Mouse (Mus musculus): ENCODE results near the gene Tex19.1. TPM values are rescaled to one million over a fixed set of nuclear protein-coding genes. Genes with fewer than 3 reads are reported as not detected.

Tex19.1 gene
- polyA plus RNA-seq, 1 experiment from 2014 or later: not detected

GRCm38 (mm10) chr11:121143325-121144015 lies 2.5 kb upstream of the Tex19.1 start:
- WGBS: 82% methylated on average over 9 of the region's 9 CpGs
- no peaks in the 10 kb centered on the region for H3K27me3 ChIP-seq
- ATAC-seq (ENCODE audit: insufficient number of reproducible peaks, insufficient read depth, low FRiP score, low TSS enrichment, low read depth): no peak

GRCm38 (mm10) chr11:121148193-121148592 lies 2.2 kb downstream of the Tex19.1 start:
- no peak for ATAC-seq (ENCODE audit: insufficient number of reproducible peaks, insufficient read depth, low FRiP score, low TSS enrichment, low read depth)
- no peak overlapping the region for H3K4me3 ChIP-seq (replicated peaks)
- 72% methylated on average over 3 of the region's 3 CpGs for WGBS

More at GRCm38 (mm10) chr11:121143325-121144015, 2.5 kb upstream of the Tex19.1 start:
- no peaks in the 10 kb centered on the region for H3K4me1 ChIP-seq (replicated peaks)
- no peak overlapping the region for H3K4me3 ChIP-seq (replicated peaks)
- H3K9ac ChIP-seq (replicated peaks): no peak overlapping the region
- no peak overlapping the region for H3K27ac ChIP-seq
- no peak overlapping the region for H3K4me2 ChIP-seq
- no peaks in the 10 kb centered on the region for H3K36me3 ChIP-seq
- H3K9me3 ChIP-seq: no peaks in the 10 kb centered on the region

GRCm38 (mm10) chr11:121154203-121154602 lies 8.3 kb downstream of the Tex19.1 start:
- H3K4me1 ChIP-seq (replicated peaks): peaks cover 11% of the 10 kb centered on the region
- 33% methylated on average over 4 of the region's 4 CpGs for WGBS
- ATAC-seq (ENCODE audit: insufficient number of reproducible peaks, insufficient read depth, low FRiP score, low TSS enrichment, low read depth): no peak
- no peaks in the 10 kb centered on the region for H3K36me3 ChIP-seq
- no peak overlapping the region for H3K4me3 ChIP-seq (replicated peaks)
- H3K27ac ChIP-seq: no peak overlapping the region
- H3K9me3 ChIP-seq: no peaks in the 10 kb centered on the region
- no peak overlapping the region for H3K4me2 ChIP-seq
- peaks cover 49% of the 10 kb centered on the region for H3K27me3 ChIP-seq
- H3K9ac ChIP-seq (replicated peaks): no peak overlapping the region

More at GRCm38 (mm10) chr11:121148193-121148592, 2.2 kb downstream of the Tex19.1 start:
- no peaks in the 10 kb centered on the region for H3K4me1 ChIP-seq (replicated peaks)
- H3K4me2 ChIP-seq: no peak overlapping the region
- H3K9ac ChIP-seq (replicated peaks): no peak overlapping the region
- H3K27me3 ChIP-seq: no peaks in the 10 kb centered on the region
- H3K27ac ChIP-seq: no peak overlapping the region
- H3K9me3 ChIP-seq: no peaks in the 10 kb centered on the region
- no peaks in the 10 kb centered on the region for H3K36me3 ChIP-seq

GRCm38 (mm10) chr11:121156411-121156891 lies 10.5 kb downstream of the Tex19.1 start:
- WGBS: 1% methylated on average over 45 of the region's 45 CpGs
- Histone ChIP-seq H3K4me3 (replicated peaks) (peak overlapping the region; percentile 40), H3K4me2 (peak overlapping the region; percentile 67), H3K9me3 (no peaks in the 10 kb centered on the region), H3K4me1 (replicated peaks) (peaks cover 11% of the 10 kb centered on the region), H3K9ac (replicated peaks) (peak overlapping the region; percentile 40; the same call in 1 of the 2 replicates), H3K27ac (no peak overlapping the region), H3K27me3 (peaks cover 57% of the 10 kb centered on the region), H3K36me3 (no peaks in the 10 kb centered on the region)
- no peak for ATAC-seq (ENCODE audit: insufficient number of reproducible peaks, insufficient read depth, low FRiP score, low TSS enrichment, low read depth)

- Histone ChIP-seq H3K9ac (replicated peaks) (no peak within 1 kb of the TSS), H3K4me3 (replicated peaks) (no peak within 1 kb of the TSS), H3K4me1 (replicated peaks) (peaks cover 16% of the 10 kb centered on the region), H3K27ac (no peak within 1 kb of the TSS), H3K36me3 (no peaks in the 10 kb centered on the region), H3K9me3 (no peaks in the 10 kb centered on the region), H3K27me3 (peaks cover 40% of the 10 kb centered on the region), H3K4me2 (no peak within 1 kb of the TSS)
- WGBS: 90% methylated on average over 5 of the region's 5 CpGs
- no peak for ATAC-seq (ENCODE audit: insufficient number of reproducible peaks, insufficient read depth, low FRiP score, low TSS enrichment, low read depth)
Measured at GRCm38 (mm10) chr11:121159971-121160370, 14.0 kb downstream of the Tex19.1 start, which contains the start of gene Uts2r. Uts2r (plus strand) TSS chr11:121160271.

- Histone ChIP-seq H3K9me3 (no peaks in the 10 kb centered on the region), H3K4me2 (no peak overlapping the region), H3K36me3 (no peaks in the 10 kb centered on the region), H3K9ac (replicated peaks) (no peak overlapping the region), H3K4me1 (replicated peaks) (peaks cover 16% of the 10 kb centered on the region), H3K27me3 (peaks cover 32% of the 10 kb centered on the region), H3K27ac (no peak overlapping the region), H3K4me3 (replicated peaks) (no peak overlapping the region)
- WGBS: 89% methylated on average over 26 of the region's 26 CpGs
- ATAC-seq (ENCODE audit: insufficient number of reproducible peaks, insufficient read depth, low FRiP score, low TSS enrichment, low read depth): no peak
Measured at GRCm38 (mm10) chr11:121160636-121161346, 14.8 kb downstream of the Tex19.1 start.

DNA sequence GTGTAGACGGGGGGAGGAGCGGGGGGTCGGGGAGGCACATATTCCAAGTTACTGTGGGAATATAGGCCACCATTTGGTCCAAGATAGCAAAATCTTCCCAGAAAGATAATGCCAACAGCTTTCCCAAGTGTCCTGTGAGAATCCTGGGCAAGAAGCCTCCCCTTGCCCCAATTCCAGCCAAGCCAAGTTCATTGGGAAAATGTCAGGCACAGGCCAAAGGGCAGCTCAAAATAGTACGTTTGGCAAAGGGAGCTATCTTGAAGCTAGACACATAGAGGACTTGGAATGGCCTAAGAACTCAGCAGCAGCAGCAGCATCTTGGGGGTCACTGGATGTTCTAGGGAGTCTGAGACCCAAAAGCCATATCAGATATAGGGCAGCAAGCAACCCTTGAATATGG lies 17.8 kb downstream of the Tex19.1 start:
- Histone ChIP-seq H3K27me3 (peaks cover 8% of the 10 kb centered on the region), H3K9me3 (no peaks in the 10 kb centered on the region), H3K9ac (replicated peaks) (no peak overlapping the region), H3K27ac (no peak overlapping the region), H3K4me1 (replicated peaks) (0 out of 2 replicates have a peak, but pooled peaks cover 5% of the 10 kb centered on the region), H3K36me3 (no peaks in the 10 kb centered on the region), H3K4me2 (no peak overlapping the region), H3K4me3 (replicated peaks) (no peak overlapping the region)
- no peak for ATAC-seq (ENCODE audit: insufficient number of reproducible peaks, insufficient read depth, low FRiP score, low TSS enrichment, low read depth)
- 90% methylated on average over 4 of the region's 4 CpGs for WGBS

DNA sequence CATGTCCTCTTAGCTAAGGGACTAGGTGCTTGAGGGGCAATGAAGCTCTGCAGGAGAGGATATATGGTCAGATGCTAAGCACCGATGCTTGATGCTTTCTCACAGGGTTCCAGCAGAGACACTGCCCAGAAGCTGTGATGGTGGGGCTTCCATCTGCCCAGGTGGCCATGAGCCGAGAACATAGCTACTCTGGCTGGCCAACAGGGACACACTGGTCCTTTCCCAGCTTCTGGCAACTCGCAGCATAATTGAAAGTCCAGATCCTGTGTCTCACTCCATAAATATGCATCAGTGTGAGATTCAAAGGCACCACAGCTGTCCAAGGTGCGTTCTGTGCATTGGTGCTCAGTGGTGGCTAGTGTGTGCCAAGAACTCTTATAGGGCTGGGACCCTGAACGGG lies 27.3 kb downstream of the Tex19.1 start:
- Histone ChIP-seq H3K36me3 (no peaks in the 10 kb centered on the region), H3K9me3 (no peaks in the 10 kb centered on the region), H3K27ac (no peak overlapping the region), H3K4me3 (replicated peaks) (no peak overlapping the region), H3K27me3 (no peaks in the 10 kb centered on the region), H3K4me2 (no peak overlapping the region), H3K9ac (replicated peaks) (no peak overlapping the region), H3K4me1 (replicated peaks) (no peaks in the 10 kb centered on the region)
- WGBS: 81% methylated on average over 5 of the region's 5 CpGs
- no peak for ATAC-seq (ENCODE audit: insufficient number of reproducible peaks, insufficient read depth, low FRiP score, low TSS enrichment, low read depth)

DNA sequence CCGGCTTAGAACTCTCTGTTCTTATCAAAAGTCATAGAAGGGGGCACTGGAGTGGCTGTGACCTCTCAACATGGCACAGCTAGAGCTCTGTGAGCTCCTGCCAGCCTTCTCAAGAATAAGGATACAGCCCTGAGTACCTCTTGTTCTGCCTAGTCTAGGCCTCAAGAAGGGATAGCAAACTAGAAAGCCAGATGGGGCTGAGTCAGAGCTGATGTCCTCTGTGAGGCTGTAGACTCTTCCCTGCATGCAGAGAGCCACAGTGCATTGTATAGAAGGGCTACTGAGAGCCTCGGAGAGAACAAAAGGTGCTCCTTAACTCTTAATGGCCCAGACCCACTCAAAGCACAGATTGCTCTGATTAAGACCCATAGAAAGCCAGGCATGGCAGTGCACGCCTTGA lies 28.3 kb downstream of the Tex19.1 start:
- Histone ChIP-seq H3K4me1 (replicated peaks) (no peaks in the 10 kb centered on the region), H3K36me3 (no peaks in the 10 kb centered on the region), H3K27me3 (no peaks in the 10 kb centered on the region), H3K27ac (no peak overlapping the region), H3K4me3 (replicated peaks) (no peak overlapping the region), H3K9ac (replicated peaks) (no peak overlapping the region), H3K4me2 (no peak overlapping the region), H3K9me3 (no peaks in the 10 kb centered on the region)
- 40% methylated on average over 3 of the region's 3 CpGs for WGBS
- no peak for ATAC-seq (ENCODE audit: insufficient number of reproducible peaks, insufficient read depth, low FRiP score, low TSS enrichment, low read depth)

- WGBS: 60% methylated on average over 12 of the region's 12 CpGs
- Histone ChIP-seq H3K4me2 (no peak overlapping the region), H3K36me3 (peaks cover 9% of the 10 kb centered on the region), H3K4me3 (replicated peaks) (no peak overlapping the region), H3K9me3 (no peaks in the 10 kb centered on the region), H3K9ac (replicated peaks) (no peak overlapping the region), H3K27ac (no peak overlapping the region), H3K4me1 (replicated peaks) (no peaks in the 10 kb centered on the region), H3K27me3 (no peaks in the 10 kb centered on the region)
- ATAC-seq (ENCODE audit: insufficient number of reproducible peaks, insufficient read depth, low FRiP score, low TSS enrichment, low read depth): 0 out of 2 replicates have a peak, but pooled peaks have one; percentile 33
Measured at GRCm38 (mm10) chr11:121176285-121177270, 30.6 kb downstream of the Tex19.1 start.
